Mouse (Mus musculus): Measurements from ENCODE around the gene Tmed2. TPM values are rescaled to one million over a fixed set of nuclear protein-coding genes. Genes with fewer than 3 reads are reported as not detected.
"Not testable (repeated sequence)": the region's sequence is repeated elsewhere in the genome, so short reads cannot be mapped to it uniquely, and the experiment has no call there.

Tmed2 gene
- total and polyA plus RNA-seq, 2 experiments from 2014 or later: 228 to 326 TPM

DNA sequence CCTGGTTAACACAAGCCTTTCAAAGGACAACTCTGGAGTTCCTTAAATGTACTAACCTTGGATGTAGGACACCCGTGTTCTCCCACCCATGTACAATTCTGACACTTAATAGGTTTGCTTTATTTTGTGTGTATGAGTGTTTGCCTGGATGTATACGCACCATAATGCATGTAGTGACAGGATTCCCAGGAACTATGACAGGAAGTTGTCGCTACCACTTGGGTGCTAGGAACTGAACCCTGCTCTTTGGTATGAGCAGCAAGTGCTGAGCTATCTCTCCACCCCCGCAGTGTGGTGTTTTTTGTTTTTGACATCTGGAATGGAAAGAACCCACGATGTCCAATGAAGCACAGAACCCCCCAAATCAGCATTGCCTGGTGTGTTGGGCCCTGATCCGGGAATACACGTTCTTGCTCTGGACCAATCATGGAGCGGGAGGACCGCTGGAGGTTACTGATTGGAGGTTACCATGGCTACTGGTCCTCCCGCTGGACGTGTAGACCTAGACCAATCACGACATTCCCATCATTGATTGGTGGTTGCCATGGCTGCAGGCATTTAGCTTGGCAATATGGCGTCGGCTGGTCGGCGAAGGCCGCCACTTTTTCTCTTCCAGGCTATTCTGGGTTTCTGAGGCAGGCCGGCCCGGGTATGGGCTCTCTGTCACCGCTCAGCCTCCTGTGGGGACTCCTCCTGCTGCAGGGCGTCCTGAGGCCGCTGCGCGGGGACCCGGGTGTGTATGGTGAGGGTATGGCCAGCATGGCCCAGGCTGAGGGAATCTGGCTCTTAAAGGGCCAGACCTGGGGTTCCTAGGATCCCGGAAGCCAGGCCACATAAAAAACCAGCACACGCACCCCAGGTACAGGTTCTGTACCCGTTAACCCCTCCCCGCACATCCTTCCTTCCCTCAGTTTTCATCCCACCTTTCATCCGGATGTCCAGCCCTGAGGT, 58.0 kb downstream of the Tmed2 start:
- ATAC-seq (ENCODE audit: low FRiP score) (peak; percentile 100), DNase-seq (ENCODE audit: low spot score) (peak; percentile 99)
- TF ChIP-seq CTCF (IDR thresholded peaks at IDR 0.05): no peak
- Histone ChIP-seq H3K9me3 (ENCODE audit: low read length) (no peaks in the 10 kb centered on the region), H3K27me3 (ENCODE audit: insufficient read depth, low read length) (no peaks in the 10 kb centered on the region), H3K4me1 (ENCODE audit: insufficient read depth, low read length) (peaks cover 2% of the 10 kb centered on the region; the same call in 1 of the 2 replicates), H3K27ac (ENCODE audit: low read depth, low read length) (peak overlapping the region; percentile 65), H3K4me3 (ENCODE audit: low read depth, low read length) (peak overlapping the region; percentile 72), H3K9ac (replicated peaks; ENCODE audit: low read length, poor library complexity, severe bottlenecking) (peak overlapping the region; percentile 63), H3K4me2 (ENCODE audit: low read depth, low read length, poor library complexity, severe bottlenecking) (peak overlapping the region; percentile 92), H3K36me3 (ENCODE audit: insufficient read depth, low read length) (peaks cover 28% of the 10 kb centered on the region)
- 5% methylated on average over 30 of the region's 30 CpGs for WGBS

GRCm38 (mm10) chr5:124599726-124600125, 59.2 kb downstream of the Tmed2 start:
- not testable (repeated sequence) for H3K27ac ChIP-seq (ENCODE audit: low read depth, low read length); H3K27me3 ChIP-seq (ENCODE audit: insufficient read depth, low read length); DNase-seq (ENCODE audit: low spot score); H3K4me2 ChIP-seq (ENCODE audit: low read depth, low read length, poor library complexity, severe bottlenecking); ATAC-seq (ENCODE audit: low FRiP score); H3K4me1 ChIP-seq (ENCODE audit: insufficient read depth, low read length); H3K4me3 ChIP-seq (ENCODE audit: low read depth, low read length); H3K9me3 ChIP-seq (ENCODE audit: low read length); H3K9ac ChIP-seq (replicated peaks; ENCODE audit: low read length, poor library complexity, severe bottlenecking)
- 62% methylated on average over 8 of the region's 8 CpGs for WGBS
- H3K36me3 ChIP-seq (ENCODE audit: insufficient read depth, low read length): peaks cover 16% of the 10 kb centered on the region

Other genes starting within 250 kb of the Tmed2 start
- gene Mphosph9, start 212.7 kb upstream of the Tmed2 start, total RNA-seq (2014; rRNA removed): 19.0 and 41.0 TPM in 2 replicates
- gene Mphosph9, start 212.7 kb upstream of the Tmed2 start, polyA plus RNA-seq (2015; fragmentation: Nextera tagmentation; extraction: Ambion mirVana): 6.6 and 9.6 TPM in 2 replicates
- 9.0 and 9.4 TPM in 2 replicates for gene 2810006K23Rik, start 212.6 kb upstream of the Tmed2 start, total RNA-seq (2014; rRNA removed)
- gene 2810006K23Rik, start 212.6 kb upstream of the Tmed2 start, polyA plus RNA-seq (2015; fragmentation: Nextera tagmentation; extraction: Ambion mirVana): 7.8 TPM in 2 replicates
- 104 and 164 TPM in 2 replicates for gene Cdk2ap1, start 177.6 kb upstream of the Tmed2 start, total RNA-seq (2014; rRNA removed)
- gene Cdk2ap1, start 177.6 kb upstream of the Tmed2 start, polyA plus RNA-seq (2015; fragmentation: Nextera tagmentation; extraction: Ambion mirVana): 65.0 and 65.2 TPM in 2 replicates
- gene Sbno1, start 114.7 kb upstream of the Tmed2 start, total RNA-seq (2014; rRNA removed): 41.0 and 54.5 TPM in 2 replicates
- 68.9 and 80.4 TPM in 2 replicates for gene Sbno1, start 114.7 kb upstream of the Tmed2 start, polyA plus RNA-seq (2015; fragmentation: Nextera tagmentation; extraction: Ambion mirVana)
- gene Kmt5a, start 100.8 kb upstream of the Tmed2 start, total RNA-seq (2014; rRNA removed): 27.4 and 39.0 TPM in 2 replicates
- gene Kmt5a, start 100.8 kb upstream of the Tmed2 start, polyA plus RNA-seq (2015; fragmentation: Nextera tagmentation; extraction: Ambion mirVana): 13.3 and 15.3 TPM in 2 replicates
- gene Rilpl2, start 62.3 kb upstream of the Tmed2 start, total RNA-seq (2014; rRNA removed): 32.3 and 38.6 TPM in 2 replicates
- gene Rilpl2, start 62.3 kb upstream of the Tmed2 start, polyA plus RNA-seq (2015; fragmentation: Nextera tagmentation; extraction: Ambion mirVana): 33.8 and 34.3 TPM in 2 replicates
- gene Snrnp35, start 57.6 kb upstream of the Tmed2 start, total RNA-seq (2014; rRNA removed): 5.2 and 10.7 TPM in 2 replicates
- 10.1 and 13.0 TPM in 2 replicates for gene Snrnp35, start 57.6 kb upstream of the Tmed2 start, polyA plus RNA-seq (2015; fragmentation: Nextera tagmentation; extraction: Ambion mirVana)
- gene Rilpl1, start 9.3 kb upstream of the Tmed2 start, total RNA-seq (2014; rRNA removed): 14.8 and 14.9 TPM in 2 replicates
- gene Rilpl1, start 9.3 kb upstream of the Tmed2 start, polyA plus RNA-seq (2015; fragmentation: Nextera tagmentation; extraction: Ambion mirVana): 11.2 and 11.9 TPM in 2 replicates
- gene Ddx55, start 12.2 kb downstream of the Tmed2 start, total RNA-seq (2014; rRNA removed): 14.9 and 20.5 TPM in 2 replicates
- 21.9 and 26.9 TPM in 2 replicates for gene Ddx55, start 12.2 kb downstream of the Tmed2 start, polyA plus RNA-seq (2015; fragmentation: Nextera tagmentation; extraction: Ambion mirVana)
- gene Eif2b1, start 38.4 kb downstream of the Tmed2 start, total RNA-seq (2014; rRNA removed): 38.4 and 40.2 TPM in 2 replicates
- 55.2 and 61.9 TPM in 2 replicates for gene Eif2b1, start 38.4 kb downstream of the Tmed2 start, polyA plus RNA-seq (2015; fragmentation: Nextera tagmentation; extraction: Ambion mirVana)
- 26.9 and 30.4 TPM in 2 replicates for gene Gtf2h3, start 38.4 kb downstream of the Tmed2 start, total RNA-seq (2014; rRNA removed)
- 24.6 and 27.1 TPM in 2 replicates for gene Gtf2h3, start 38.4 kb downstream of the Tmed2 start, polyA plus RNA-seq (2015; fragmentation: Nextera tagmentation; extraction: Ambion mirVana)
- gene Atp6v0a2, start 87.9 kb downstream of the Tmed2 start, total RNA-seq (2014; rRNA removed): 20.7 and 24.8 TPM in 2 replicates
- 23.9 and 25.5 TPM in 2 replicates for gene Atp6v0a2, start 87.9 kb downstream of the Tmed2 start, polyA plus RNA-seq (2015; fragmentation: Nextera tagmentation; extraction: Ambion mirVana)
- gene Dnah10, start 184.4 kb downstream of the Tmed2 start, total RNA-seq (2014; rRNA removed): 0.85 and 1.8 TPM in 2 replicates
- 0.19 and 0.20 TPM in 2 replicates for gene Dnah10, start 184.4 kb downstream of the Tmed2 start, polyA plus RNA-seq (2015; fragmentation: Nextera tagmentation; extraction: Ambion mirVana)

Measured in midbrain, postnatal 0 days (tissue).